Mouse (Mus musculus) midbrain, embryonic 15.5 days (tissue): Measurements from ENCODE around the gene Dscaml1. TPM values are rescaled to one million over a fixed set of nuclear protein-coding genes. Genes with fewer than 3 reads are reported as not detected.

Experiments
- ATAC-seq: fragments of 200-750 bp; cut with Nextera tagmentation; replicated peaks from 2 replicates; pipeline ENCODE4 v1.8.0; 2017; ENCODE audit warnings: moderate TSS enrichment
- H3K27ac ChIP-seq: fragments of 300-500 bp; sonication (generic); 2 replicates; pipeline ENCODE4 v1.5.1; 2015; ENCODE audit warnings: mild to moderate bottlenecking, inconsistent platforms
- H3K27me3 ChIP-seq: fragments of 300-500 bp; sonication (generic); replicated peaks from 2 replicates; pipeline ENCODE4 v1.6.1; 2015; ENCODE audit warnings: inconsistent platforms
- H3K36me3 ChIP-seq: fragments of 300-500 bp; sonication (generic); replicated peaks from 2 replicates; pipeline ENCODE4 v1.6.1; 2015; ENCODE audit warnings: inconsistent platforms
- H3K4me1 ChIP-seq: fragments of 300-500 bp; sonication (generic); 2 replicates; pipeline ENCODE4 v1.6.1; 2015; ENCODE audit warnings: inconsistent platforms
- H3K4me2 ChIP-seq: fragments of 300-500 bp; sonication (generic); 2 replicates; pipeline ENCODE4 v1.6.1; 2015; ENCODE audit warnings: inconsistent platforms, mild to moderate bottlenecking, moderate library complexity
- H3K4me3 ChIP-seq: fragments of 300-500 bp; sonication (generic); 2 replicates; pipeline ENCODE4 v1.5.1; 2015; ENCODE audit warnings: mild to moderate bottlenecking, inconsistent platforms
- H3K9ac ChIP-seq: fragments of 300-500 bp; sonication (generic); 2 replicates; pipeline ENCODE4 v1.6.1; 2015; ENCODE audit warnings: mild to moderate bottlenecking, inconsistent platforms
- H3K9me3 ChIP-seq: fragments of 300-500 bp; sonication (generic); 2 replicates; pipeline ENCODE4 v1.6.1; 2016; ENCODE audit warnings: inconsistent platforms
- WGBS: fragments of 180-500 bp; shearing (Covaris S2); methylation state at CpG from one replicate; pipeline ENCODE4 v1.1.7; 2015; ENCODE audit warnings: mixed read lengths; 5-methylcytosine and 5-hydroxymethylcytosine counted together
- polyA plus RNA-seq: library from polyadenylated mRNA; unstranded; fragments of >200 nt; fragmentation: Nextera tagmentation; extraction: Ambion mirVana; gene quantifications from 2 replicates; pipeline ENCODE4 v1.2.1, GENCODE M21; 2015

Gene Dscaml1
- polyA plus RNA-seq, 1 experiment from 2014 or later: 19.6 TPM

DNA sequence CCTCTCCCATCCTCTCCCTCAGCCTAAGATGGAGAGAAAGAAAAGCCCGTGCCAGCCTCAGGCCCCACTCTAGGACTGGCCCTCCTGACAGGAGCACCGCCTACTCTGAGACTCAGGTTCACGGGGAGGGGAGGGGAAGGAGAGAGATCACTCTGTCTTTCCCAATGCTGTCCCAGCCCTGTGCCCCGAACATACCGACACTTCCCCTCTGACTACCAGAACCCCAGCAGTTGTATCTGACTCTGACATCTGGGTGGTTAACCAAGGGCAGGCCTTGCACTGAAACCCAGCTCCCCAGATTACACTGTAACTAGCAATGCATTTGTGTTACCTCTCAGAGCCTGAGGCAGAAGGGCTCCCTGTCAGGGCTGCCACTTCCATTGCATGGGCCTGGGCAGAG is 362.0 kb downstream of the Dscaml1 start:
- H3K9me3 ChIP-seq: no peaks in the 10 kb centered on the region
- WGBS: 59% methylated on average over 5 of the region's 5 CpGs
- no peak overlapping the region for H3K4me3 ChIP-seq
- no peak overlapping the region for H3K4me2 ChIP-seq
- H3K4me1 ChIP-seq: peaks cover 6% of the 10 kb centered on the region; the same call in 1 of the 2 replicates
- no peak for ATAC-seq
- no peaks in the 10 kb centered on the region for H3K36me3 ChIP-seq
- no peak overlapping the region for H3K9ac ChIP-seq
- H3K27ac ChIP-seq: no peak overlapping the region
- H3K27me3 ChIP-seq: no peaks in the 10 kb centered on the region

GRCm38 (mm10) chr9:45791456-45792142 is 365.2 kb downstream of the Dscaml1 start:
- Histone ChIP-seq H3K9ac (no peak overlapping the region), H3K4me3 (no peak overlapping the region), H3K4me2 (no peak overlapping the region), H3K27me3 (no peaks in the 10 kb centered on the region), H3K4me1 (peaks cover 3% of the 10 kb centered on the region; the same call in 1 of the 2 replicates), H3K27ac (peak overlapping the region; percentile 10; the same call in 1 of the 2 replicates), H3K36me3 (no peaks in the 10 kb centered on the region), H3K9me3 (no peaks in the 10 kb centered on the region)
- ATAC-seq: no peak
- 79% methylated on average over 8 of the region's 8 CpGs for WGBS

DNA sequence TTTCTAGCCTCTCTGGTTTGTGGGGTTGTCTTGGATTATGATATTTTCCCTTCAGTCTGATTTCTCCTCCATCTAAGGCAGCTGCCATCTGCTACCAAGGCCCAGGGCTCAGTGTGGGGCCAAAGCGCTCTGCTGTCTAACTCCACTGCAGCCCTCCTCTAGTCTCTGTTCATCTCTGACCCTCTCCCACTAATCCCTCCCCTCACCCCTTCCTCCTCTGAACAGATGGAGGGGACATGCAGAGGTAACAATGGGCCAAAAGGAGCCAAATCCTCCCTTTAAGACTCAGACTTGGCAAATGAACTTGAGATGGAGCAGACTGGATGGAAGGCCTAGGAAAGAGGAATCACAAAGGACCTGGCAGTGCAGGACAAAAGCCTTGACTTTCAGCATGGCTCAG is 365.8 kb downstream of the Dscaml1 start:
- 48% methylated on average over 1 of the region's 1 CpGs for WGBS
- Histone ChIP-seq H3K4me2 (no peak overlapping the region), H3K27me3 (no peaks in the 10 kb centered on the region), H3K9me3 (no peaks in the 10 kb centered on the region), H3K4me3 (no peak overlapping the region), H3K27ac (0 out of 2 replicates have a peak overlapping the region, but pooled peaks have one; percentile 10), H3K9ac (no peak overlapping the region), H3K4me1 (peaks cover 3% of the 10 kb centered on the region; the same call in 1 of the 2 replicates), H3K36me3 (no peaks in the 10 kb centered on the region)
- ATAC-seq: no peak

DNA sequence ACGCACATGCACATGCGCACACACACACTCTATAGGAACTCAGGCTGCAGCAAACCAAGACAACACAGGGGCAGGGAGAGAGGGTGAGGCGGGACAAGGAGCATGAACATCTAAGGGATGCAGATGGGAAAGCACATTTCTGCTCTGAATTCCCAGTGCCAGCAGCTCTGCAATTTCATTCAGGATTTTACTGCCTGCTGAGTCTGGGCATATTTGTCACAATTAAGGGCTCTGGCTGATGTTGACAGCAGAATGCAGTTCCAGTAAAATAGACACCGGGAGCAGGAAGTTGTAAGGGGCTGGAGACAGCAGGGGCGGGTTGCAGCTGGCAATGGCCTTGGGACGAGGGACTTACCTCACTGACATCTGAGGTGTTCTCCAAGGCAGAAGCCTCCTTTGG is 367.3 kb downstream of the Dscaml1 start:
- no peak overlapping the region for H3K4me2 ChIP-seq
- no peaks in the 10 kb centered on the region for H3K9me3 ChIP-seq
- no peak overlapping the region for H3K27ac ChIP-seq
- no peak for ATAC-seq
- H3K4me3 ChIP-seq: no peak overlapping the region
- no peaks in the 10 kb centered on the region for H3K36me3 ChIP-seq
- no peaks in the 10 kb centered on the region for H3K27me3 ChIP-seq
- no peak overlapping the region for H3K9ac ChIP-seq
- WGBS: 82% methylated on average over 6 of the region's 6 CpGs
- H3K4me1 ChIP-seq: peaks cover 14% of the 10 kb centered on the region

- H3K4me2 ChIP-seq: no peak overlapping the region
- H3K36me3 ChIP-seq: 0 out of 2 replicates have a peak, but pooled peaks cover 2% of the 10 kb centered on the region
- H3K4me3 ChIP-seq: no peak overlapping the region
- H3K4me1 ChIP-seq: peaks cover 19% of the 10 kb centered on the region
- H3K9me3 ChIP-seq: no peaks in the 10 kb centered on the region
- H3K27ac ChIP-seq: no peak overlapping the region
- H3K27me3 ChIP-seq: no peaks in the 10 kb centered on the region
- H3K9ac ChIP-seq: no peak overlapping the region
- ATAC-seq: no peak
- 93% methylated on average over 5 of the region's 5 CpGs for WGBS
Measured at GRCm38 (mm10) chr9:45795722-45796121, 369.3 kb downstream of the Dscaml1 start.

- 69% methylated on average over 3 of the region's 3 CpGs for WGBS
- H3K4me2 ChIP-seq: no peak overlapping the region
- no peak overlapping the region for H3K4me3 ChIP-seq
- H3K4me1 ChIP-seq: peaks cover 16% of the 10 kb centered on the region
- H3K36me3 ChIP-seq: 0 out of 2 replicates have a peak, but pooled peaks cover 2% of the 10 kb centered on the region
- H3K9me3 ChIP-seq: no peaks in the 10 kb centered on the region
- H3K27me3 ChIP-seq: no peaks in the 10 kb centered on the region
- no peak for ATAC-seq
- no peak overlapping the region for H3K9ac ChIP-seq
- no peak overlapping the region for H3K27ac ChIP-seq
Measured at GRCm38 (mm10) chr9:45797271-45797670, 370.8 kb downstream of the Dscaml1 start.

GRCm38 (mm10) chr9:45798467-45799164 is 372.2 kb downstream of the Dscaml1 start:
- WGBS: 13% methylated on average over 13 of the region's 13 CpGs
- H3K4me3 ChIP-seq: no peak overlapping the region
- ATAC-seq: peak; percentile 86
- no peak overlapping the region; the same call in 1 of the 2 replicates for H3K9ac ChIP-seq
- 0 out of 2 replicates have a peak, but pooled peaks cover 2% of the 10 kb centered on the region for H3K36me3 ChIP-seq
- no peaks in the 10 kb centered on the region for H3K9me3 ChIP-seq
- H3K4me1 ChIP-seq: peaks cover 16% of the 10 kb centered on the region
- H3K27ac ChIP-seq: peak overlapping the region; percentile 51; the same call in 1 of the 2 replicates
- no peak overlapping the region for H3K4me2 ChIP-seq
- no peaks in the 10 kb centered on the region for H3K27me3 ChIP-seq

GRCm38 (mm10) chr9:45799402-45799801 is 373.0 kb downstream of the Dscaml1 start:
- Histone ChIP-seq H3K4me2 (no peak overlapping the region), H3K27me3 (no peaks in the 10 kb centered on the region), H3K36me3 (0 out of 2 replicates have a peak, but pooled peaks cover 2% of the 10 kb centered on the region), H3K9ac (no peak overlapping the region), H3K27ac (no peak overlapping the region), H3K9me3 (no peaks in the 10 kb centered on the region), H3K4me1 (peaks cover 16% of the 10 kb centered on the region), H3K4me3 (no peak overlapping the region)
- no peak for ATAC-seq
- WGBS: 84% methylated on average over 8 of the region's 8 CpGs

Other genes with a start within 250 kb of the Dscaml1 start
- gene BC049352, start 244.6 kb upstream of the Dscaml1 start, polyA plus RNA-seq: not detected in 2 replicates
- gene Tmprss4, start 222.5 kb upstream of the Dscaml1 start, polyA plus RNA-seq: not detected in 2 replicates
- 0.68 and 0.91 TPM in 2 replicates for gene Il10ra, start 157.5 kb upstream of the Dscaml1 start, polyA plus RNA-seq
- gene Tmprss13, start 107.5 kb upstream of the Dscaml1 start, polyA plus RNA-seq: not detected in 2 replicates
- 639 and 647 TPM in 2 replicates for gene Fxyd6, start 56.4 kb upstream of the Dscaml1 start, polyA plus RNA-seq
- gene Fxyd2, start 27.0 kb upstream of the Dscaml1 start, polyA plus RNA-seq: 10.4 and 11.4 TPM in 2 replicates